Mouse (Mus musculus) ES-Bruce4 (cell line): ENCODE data around the gene Frem2. TPM values are rescaled to one million over a fixed set of nuclear protein-coding genes. Genes with fewer than 3 reads are reported as not detected.

Experiments
- H3K27ac ChIP-seq: 2 replicates; pipeline ENCODE4 v1.5.1; 2012; ENCODE audit warnings: low read length, inconsistent platforms; ENCODE audit not compliant: insufficient read depth
- H3K27me3 ChIP-seq: 2 replicates; pipeline ENCODE4 v1.6.1; 2012; ENCODE audit warnings: mild to moderate bottlenecking, low read length, inconsistent platforms; ENCODE audit not compliant: control insufficient read depth, poor library complexity, insufficient read depth, severe bottlenecking
- H3K36me3 ChIP-seq: 2 replicates; pipeline ENCODE4 v1.6.1; 2012; ENCODE audit warnings: inconsistent platforms, mild to moderate bottlenecking, low read length, moderate library complexity; ENCODE audit not compliant: control insufficient read depth, poor library complexity, insufficient read depth, severe bottlenecking
- H3K4me1 ChIP-seq: one replicate; pipeline ENCODE4 v1.8.1; 2011; ENCODE audit warnings: low read length; ENCODE audit not compliant: control insufficient read depth, insufficient read depth
- H3K4me3 ChIP-seq: 2 replicates; pipeline ENCODE4 v1.5.1; 2011; ENCODE audit warnings: low read depth, mild to moderate bottlenecking, low read length
- H3K9ac ChIP-seq: 2 replicates; pipeline ENCODE4 v1.6.1; 2012; ENCODE audit warnings: low read depth, mild to moderate bottlenecking, inconsistent platforms; ENCODE audit not compliant: poor library complexity, severe bottlenecking
- H3K9me3 ChIP-seq: replicated peaks from 2 replicates; pipeline ENCODE4 v1.6.1; 2012; ENCODE audit warnings: mild to moderate bottlenecking, low read length, inconsistent platforms; ENCODE audit not compliant: control insufficient read depth, poor library complexity, insufficient read depth, severe bottlenecking
- CTCF ChIP-seq: IDR thresholded peaks from one replicate; pipeline ENCODE4 v1.8.1; 2011; ENCODE audit warnings: low read depth, low read length
- EP300 ChIP-seq: IDR thresholded peaks from 2 replicates; pipeline ENCODE4 v1.6.1; 2011; ENCODE audit warnings: low read depth, low read length; ENCODE audit not compliant: insufficient read depth
- POLR2A ChIP-seq: IDR thresholded peaks from one replicate; pipeline ENCODE4 v1.8.1; 2011; ENCODE audit warnings: low read length; ENCODE audit not compliant: insufficient read depth
- polyA plus RNA-seq: library from polyadenylated mRNA; stranded (reverse); fragments of >200 nt; gene quantifications from 2 replicates; pipeline ENCODE4 v1.2.4, GENCODE M21; 2011; ENCODE audit warnings: low read depth; ENCODE audit not compliant: missing spikeins, insufficient read depth, insufficient read length

Gene Frem2
- polyA plus RNA-seq, 1 experiment = 29.2 TPM

- peaks cover 9% of the 10 kb centered on the region for H3K4me1 ChIP-seq
- H3K27ac ChIP-seq = no peak overlapping the region
- no peaks in the 10 kb centered on the region for H3K9me3 ChIP-seq
- no peak overlapping the region for H3K9ac ChIP-seq
- TF ChIP-seq EP300 (no peak), POLR2A (no peak), CTCF (no peak)
- no peak overlapping the region for H3K4me3 ChIP-seq
- H3K27me3 ChIP-seq = no peaks in the 10 kb centered on the region
- H3K36me3 ChIP-seq = no peaks in the 10 kb centered on the region
Observed at GRCm38 (mm10) chr3:53559056-53559455, 98.1 kb downstream of the Frem2 start.

GRCm38 (mm10) chr3:53558230-53558629 is 98.9 kb downstream of the Frem2 start:
- Histone ChIP-seq H3K27ac (no peak overlapping the region), H3K36me3 (no peaks in the 10 kb centered on the region), H3K9me3 (no peaks in the 10 kb centered on the region), H3K27me3 (no peaks in the 10 kb centered on the region), H3K4me1 (peaks cover 7% of the 10 kb centered on the region), H3K4me3 (no peak overlapping the region), H3K9ac (no peak overlapping the region)
- TF ChIP-seq POLR2A (no peak), EP300 (no peak), CTCF (no peak)

- H3K4me1 ChIP-seq = peaks cover 7% of the 10 kb centered on the region
- no peak overlapping the region for H3K9ac ChIP-seq
- TF ChIP-seq EP300 = no peak
- no peak for TF ChIP-seq POLR2A
- no peak for TF ChIP-seq CTCF
- H3K27ac ChIP-seq = no peak overlapping the region
- no peaks in the 10 kb centered on the region for H3K9me3 ChIP-seq
- no peaks in the 10 kb centered on the region for H3K36me3 ChIP-seq
- no peak overlapping the region for H3K4me3 ChIP-seq
- H3K27me3 ChIP-seq = no peaks in the 10 kb centered on the region
Observed at GRCm38 (mm10) chr3:53557388-53558214, 99.6 kb downstream of the Frem2 start.

- Histone ChIP-seq H3K4me1 (peaks cover 7% of the 10 kb centered on the region), H3K27ac (no peak overlapping the region), H3K4me3 (no peak overlapping the region), H3K9me3 (no peaks in the 10 kb centered on the region), H3K36me3 (no peaks in the 10 kb centered on the region), H3K9ac (no peak overlapping the region), H3K27me3 (no peaks in the 10 kb centered on the region)
- no peak for TF ChIP-seq EP300
- no peak for TF ChIP-seq POLR2A
- no peak for TF ChIP-seq CTCF
Observed at GRCm38 (mm10) chr3:53555031-53555952, 101.9 kb downstream of the Frem2 start.

GRCm38 (mm10) chr3:53552691-53553090 is 104.5 kb downstream of the Frem2 start:
- Histone ChIP-seq H3K4me1 (peaks cover 4% of the 10 kb centered on the region), H3K9me3 (no peaks in the 10 kb centered on the region), H3K4me3 (no peak overlapping the region), H3K27me3 (no peaks in the 10 kb centered on the region), H3K27ac (no peak overlapping the region), H3K36me3 (no peaks in the 10 kb centered on the region), H3K9ac (no peak overlapping the region)
- TF ChIP-seq POLR2A = no peak
- TF ChIP-seq CTCF = no peak
- no peak for TF ChIP-seq EP300

GRCm38 (mm10) chr3:53532091-53532490 is 125.1 kb downstream of the Frem2 start:
- H3K27ac ChIP-seq = no peak overlapping the region
- peaks cover 2% of the 10 kb centered on the region; the same call in 1 of the 2 replicates for H3K9me3 ChIP-seq
- H3K4me1 ChIP-seq = no peaks in the 10 kb centered on the region
- H3K27me3 ChIP-seq = no peaks in the 10 kb centered on the region
- no peaks in the 10 kb centered on the region for H3K36me3 ChIP-seq
- H3K4me3 ChIP-seq = no peak overlapping the region
- H3K9ac ChIP-seq = no peak overlapping the region
- TF ChIP-seq POLR2A = no peak
- no peak for TF ChIP-seq EP300
- TF ChIP-seq CTCF = no peak
